Mouse (Mus musculus) hindbrain, embryonic 10.5 days (tissue): ENCODE measurements around the gene Nek7. TPM values are rescaled to one million over a fixed set of nuclear protein-coding genes. Genes with fewer than 3 reads are reported as not detected.

ENCODE experiments used
- DNase-seq: peaks from one replicate; pipeline ENCODE4 v3.0.0-alpha.2; 2017; ENCODE audit warnings: low spot score
- H3K27ac ChIP-seq: fragments of 300-500 bp; sonication (generic); 2 replicates; pipeline ENCODE4 v1.5.1; 2016; ENCODE audit warnings: mild to moderate bottlenecking, moderate library complexity
- H3K27me3 ChIP-seq: fragments of 300-500 bp; sonication (generic); 2 replicates; pipeline ENCODE4 v1.6.1; 2016; ENCODE audit warnings: mild to moderate bottlenecking; ENCODE audit not compliant: poor library complexity, insufficient read depth, severe bottlenecking
- H3K36me3 ChIP-seq: fragments of 300-500 bp; sonication (generic); 2 replicates; pipeline ENCODE4 v1.6.1; 2016; ENCODE audit warnings: mild to moderate bottlenecking, moderate library complexity
- H3K4me1 ChIP-seq: fragments of 300-500 bp; sonication (generic); replicated peaks from 2 replicates; pipeline ENCODE4 v1.6.1; 2016; ENCODE audit warnings: mild to moderate bottlenecking
- H3K4me3 ChIP-seq: fragments of 300-500 bp; sonication (generic); 2 replicates; pipeline ENCODE4 v1.5.1; 2016; ENCODE audit warnings: mild to moderate bottlenecking, moderate library complexity
- H3K9me3 ChIP-seq: fragments of 300-500 bp; sonication (generic); 2 replicates; pipeline ENCODE4 v1.6.1; 2016; ENCODE audit warnings: mild to moderate bottlenecking, moderate library complexity
- whole genome bisulfite sequencing: fragments of 180-500 bp; shearing (Covaris S2); methylation state at CpG from one replicate; pipeline ENCODE4 v1.1.7; 2016; 5-methylcytosine and 5-hydroxymethylcytosine counted together
- polyA plus RNA-seq: library from polyadenylated mRNA; unstranded; fragments of >200 nt; fragmentation: Nextera tagmentation; extraction: Ambion mirVana; gene quantifications from 2 replicates; pipeline ENCODE4 v1.2.1, GENCODE M21; 2016

Nek7 gene
- polyA plus RNA-seq, 1 experiment from 2014 or later = 16.9 TPM

DNA sequence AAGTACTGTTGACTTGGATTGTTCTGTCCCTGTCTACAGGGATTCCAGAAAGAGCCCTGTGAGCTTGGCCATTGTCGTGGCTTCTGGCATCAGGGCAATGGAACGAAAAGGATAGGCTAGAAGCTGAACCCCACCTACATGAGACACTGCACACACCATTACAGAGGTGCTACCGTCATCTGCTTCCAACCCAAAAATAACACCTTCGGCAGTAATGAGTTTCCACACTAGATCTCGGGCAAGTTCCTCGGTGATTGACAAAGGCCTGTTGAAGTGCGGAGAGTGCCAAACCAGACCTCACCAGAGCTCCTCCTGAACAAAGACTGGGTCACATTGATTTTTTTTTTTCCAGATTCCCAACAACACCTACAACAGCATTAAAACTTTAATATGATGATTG, 40.7 kb downstream of the Nek7 start:
- 91% methylated on average over 7 of the region's 7 CpGs for WGBS
- Histone ChIP-seq H3K9me3 (no peaks in the 10 kb centered on the region), H3K27ac (no peak overlapping the region), H3K36me3 (no peaks in the 10 kb centered on the region), H3K27me3 (no peaks in the 10 kb centered on the region), H3K4me1 (peaks cover 18% of the 10 kb centered on the region), H3K4me3 (no peak overlapping the region)
- DNase-seq = no peak

- 76% methylated on average over 7 of the region's 7 CpGs for WGBS
- no peaks in the 10 kb centered on the region for H3K36me3 ChIP-seq
- DNase-seq = no peak
- H3K4me1 ChIP-seq = peaks cover 28% of the 10 kb centered on the region
- H3K9me3 ChIP-seq = no peaks in the 10 kb centered on the region
- H3K27me3 ChIP-seq = no peaks in the 10 kb centered on the region
- H3K4me3 ChIP-seq = no peak overlapping the region
- no peak overlapping the region for H3K27ac ChIP-seq
Observed at GRCm38 (mm10) chr1:138576803-138577202, 43.1 kb downstream of the Nek7 start.

- 95% methylated on average over 8 of the region's 8 CpGs for WGBS
- Histone ChIP-seq H3K27ac (no peak overlapping the region), H3K27me3 (no peaks in the 10 kb centered on the region), H3K4me1 (peaks cover 34% of the 10 kb centered on the region), H3K9me3 (no peaks in the 10 kb centered on the region), H3K4me3 (no peak overlapping the region), H3K36me3 (no peaks in the 10 kb centered on the region)
- no peak for DNase-seq
Observed at GRCm38 (mm10) chr1:138576066-138576697, 43.8 kb downstream of the Nek7 start.

GRCm38 (mm10) chr1:138575629-138576028, 44.3 kb downstream of the Nek7 start:
- no peaks in the 10 kb centered on the region for H3K9me3 ChIP-seq
- H3K4me1 ChIP-seq = peaks cover 38% of the 10 kb centered on the region
- H3K27ac ChIP-seq = no peak overlapping the region
- H3K4me3 ChIP-seq = no peak overlapping the region
- no peaks in the 10 kb centered on the region for H3K36me3 ChIP-seq
- DNase-seq = no peak
- H3K27me3 ChIP-seq = no peaks in the 10 kb centered on the region
- 89% methylated on average over 2 of the region's 2 CpGs for WGBS

GRCm38 (mm10) chr1:138571565-138572361, 48.2 kb downstream of the Nek7 start:
- peaks cover 27% of the 10 kb centered on the region for H3K4me1 ChIP-seq
- no peaks in the 10 kb centered on the region for H3K9me3 ChIP-seq
- peak overlapping the region; percentile 31 for H3K4me3 ChIP-seq
- H3K27me3 ChIP-seq = no peaks in the 10 kb centered on the region
- peak; percentile 65 for DNase-seq
- H3K27ac ChIP-seq = peak overlapping the region; percentile 85
- WGBS = 24% methylated on average over 22 of the region's 22 CpGs
- H3K36me3 ChIP-seq = no peaks in the 10 kb centered on the region

GRCm38 (mm10) chr1:138571038-138571441, 48.9 kb downstream of the Nek7 start:
- no peak overlapping the region for H3K4me3 ChIP-seq
- DNase-seq = no peak
- 65% methylated on average over 2 of the region's 2 CpGs for WGBS
- no peaks in the 10 kb centered on the region for H3K27me3 ChIP-seq
- peak overlapping the region; percentile 85 for H3K27ac ChIP-seq
- no peaks in the 10 kb centered on the region for H3K9me3 ChIP-seq
- H3K36me3 ChIP-seq = no peaks in the 10 kb centered on the region
- H3K4me1 ChIP-seq = peaks cover 26% of the 10 kb centered on the region

DNA sequence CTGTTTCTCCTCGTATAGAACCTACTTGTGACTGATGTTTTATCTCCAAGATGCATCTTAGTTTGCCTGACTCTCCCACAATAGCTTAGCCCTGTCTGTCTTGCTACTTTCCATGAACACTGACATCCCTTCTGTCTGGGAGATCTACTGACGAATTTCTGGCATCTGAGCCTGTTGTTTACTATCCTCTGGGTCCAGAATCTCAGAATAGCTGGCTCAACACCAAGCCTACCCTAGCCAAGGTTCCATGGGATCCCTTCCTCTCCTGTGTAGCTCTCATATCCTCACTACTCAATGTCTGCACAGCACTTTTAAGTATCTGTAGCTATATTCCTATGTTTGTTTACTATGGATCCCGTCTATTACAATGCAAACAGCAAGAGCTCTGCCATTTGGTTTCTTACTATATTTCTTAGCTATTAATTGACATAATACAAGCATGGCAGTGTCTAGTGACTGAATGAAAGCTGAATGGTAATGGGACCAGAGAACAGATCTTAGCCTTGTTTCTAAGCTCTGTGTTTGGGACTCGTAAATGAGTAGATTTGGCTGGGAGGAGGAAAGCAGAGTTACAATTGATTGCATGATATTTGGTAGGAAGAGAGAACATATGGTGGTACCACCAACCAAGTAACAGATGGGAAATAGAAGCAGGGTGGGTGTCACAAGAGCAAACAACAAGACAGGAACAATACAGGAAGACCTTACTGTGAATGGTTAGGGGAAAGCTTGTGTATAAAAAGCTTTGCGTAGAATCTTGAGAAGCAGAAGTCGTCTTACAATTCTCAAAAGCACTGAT, 51.3 kb downstream of the Nek7 start:
- Histone ChIP-seq H3K36me3 (no peaks in the 10 kb centered on the region), H3K27ac (no peak overlapping the region; the same call in 1 of the 2 replicates), H3K4me1 (peaks cover 26% of the 10 kb centered on the region), H3K9me3 (no peaks in the 10 kb centered on the region), H3K4me3 (no peak overlapping the region), H3K27me3 (no peaks in the 10 kb centered on the region)
- WGBS = 86% methylated on average over 6 of the region's 6 CpGs
- no peak for DNase-seq

- peaks cover 26% of the 10 kb centered on the region for H3K4me1 ChIP-seq
- no peaks in the 10 kb centered on the region for H3K36me3 ChIP-seq
- no peak overlapping the region; the same call in 1 of the 2 replicates for H3K27ac ChIP-seq
- no peak for DNase-seq
- H3K4me3 ChIP-seq = no peak overlapping the region
- no peaks in the 10 kb centered on the region for H3K27me3 ChIP-seq
- no peaks in the 10 kb centered on the region for H3K9me3 ChIP-seq
- WGBS = 93% methylated on average over 9 of the region's 9 CpGs
Observed at GRCm38 (mm10) chr1:138567946-138568345, 52.0 kb downstream of the Nek7 start.

DNA sequence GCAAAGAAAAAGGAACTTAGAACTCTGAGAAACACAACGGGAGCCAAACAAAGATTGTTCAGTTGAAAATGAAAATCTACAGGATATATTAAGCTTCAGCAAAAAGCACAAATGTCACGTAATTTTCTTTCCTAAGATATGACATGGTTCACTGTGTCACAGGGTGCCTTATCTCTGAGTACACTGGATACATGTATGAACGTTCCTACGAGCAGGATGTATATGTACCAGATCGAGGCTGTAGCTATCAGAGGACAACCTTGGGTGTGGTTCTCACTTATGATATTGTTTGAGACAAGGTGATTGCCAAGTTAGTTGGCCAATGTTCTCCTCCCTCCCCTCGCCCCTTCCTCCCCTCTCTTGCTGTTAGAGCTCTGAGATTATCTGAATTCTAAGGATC, 55.3 kb downstream of the Nek7 start:
- Histone ChIP-seq H3K9me3 (no peaks in the 10 kb centered on the region), H3K4me1 (peaks cover 22% of the 10 kb centered on the region), H3K27me3 (no peaks in the 10 kb centered on the region), H3K27ac (no peak overlapping the region), H3K36me3 (no peaks in the 10 kb centered on the region), H3K4me3 (no peak overlapping the region)
- no peak for DNase-seq
- 92% methylated on average over 6 of the region's 6 CpGs for WGBS

DNA sequence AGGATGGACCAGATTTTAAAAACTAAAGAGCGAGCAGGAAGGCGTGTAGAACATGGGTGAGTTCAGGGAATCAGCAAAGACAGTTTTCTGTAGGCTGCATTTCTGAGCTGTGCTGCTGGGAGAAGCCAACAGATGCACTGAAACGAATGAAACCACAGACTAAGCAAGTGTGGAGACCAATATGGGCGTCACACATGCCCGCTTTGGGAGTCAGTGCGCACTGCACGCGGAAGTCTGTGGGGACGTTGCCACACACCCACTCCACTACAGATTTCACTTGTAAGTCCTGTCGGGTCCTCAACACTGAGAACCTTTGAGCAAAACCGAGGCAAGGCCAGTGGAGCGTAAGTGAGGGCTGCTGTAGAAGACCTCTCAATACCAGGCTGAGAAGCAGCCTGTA, 59.2 kb downstream of the Nek7 start:
- Histone ChIP-seq H3K9me3 (no peaks in the 10 kb centered on the region), H3K36me3 (no peaks in the 10 kb centered on the region), H3K4me3 (no peak overlapping the region), H3K4me1 (peaks cover 30% of the 10 kb centered on the region), H3K27me3 (no peaks in the 10 kb centered on the region), H3K27ac (peak overlapping the region; percentile 85)
- WGBS = 92% methylated on average over 12 of the region's 12 CpGs
- no peak for DNase-seq

GRCm38 (mm10) chr1:138559213-138560101, 60.5 kb downstream of the Nek7 start:
- no peaks in the 10 kb centered on the region for H3K36me3 ChIP-seq
- H3K4me3 ChIP-seq = peak overlapping the region; percentile 30
- peak; percentile 69 for DNase-seq
- WGBS = 21% methylated on average over 12 of the region's 12 CpGs
- H3K27me3 ChIP-seq = no peaks in the 10 kb centered on the region
- H3K4me1 ChIP-seq = peaks cover 30% of the 10 kb centered on the region
- H3K9me3 ChIP-seq = no peaks in the 10 kb centered on the region
- peak overlapping the region; percentile 85 for H3K27ac ChIP-seq

- no peaks in the 10 kb centered on the region for H3K9me3 ChIP-seq
- no peaks in the 10 kb centered on the region for H3K36me3 ChIP-seq
- H3K4me3 ChIP-seq = no peak overlapping the region
- no peak overlapping the region for H3K27ac ChIP-seq
- H3K4me1 ChIP-seq = peaks cover 30% of the 10 kb centered on the region
- H3K27me3 ChIP-seq = no peaks in the 10 kb centered on the region
- 74% methylated on average over 3 of the region's 3 CpGs for WGBS
- DNase-seq = no peak
Observed at GRCm38 (mm10) chr1:138558342-138558741, 61.6 kb downstream of the Nek7 start.
